Mouse (Mus musculus) neural tube, embryonic 14.5 days (tissue): ENCODE results near the gene Ctsd. TPM values are rescaled to one million over a fixed set of nuclear protein-coding genes. Genes with fewer than 3 reads are reported as not detected.

Experiments used
- ATAC-seq: fragments of 200-750 bp; cut with Nextera tagmentation; 2 replicates; pipeline ENCODE4 v1.8.0; 2017; ENCODE audit warnings: low read depth, mild to moderate bottlenecking, moderate TSS enrichment, moderate library complexity
- H3K27ac ChIP-seq: fragments of 300-500 bp; sonication (generic); 2 replicates; pipeline ENCODE4 v1.5.1; 2014; ENCODE audit warnings: low read depth, mild to moderate bottlenecking, control low read depth, low read length, moderate library complexity, mixed read lengths
- H3K27me3 ChIP-seq: fragments of 300-500 bp; sonication (generic); 2 replicates; pipeline ENCODE4 v1.6.1; 2014; ENCODE audit warnings: low read length; ENCODE audit not compliant: control insufficient read depth, insufficient read depth
- H3K36me3 ChIP-seq: fragments of 300-500 bp; sonication (generic); 2 replicates; pipeline ENCODE4 v1.6.1; 2014; ENCODE audit warnings: low read length, mixed read lengths; ENCODE audit not compliant: control insufficient read depth, insufficient read depth
- H3K4me1 ChIP-seq: fragments of 300-500 bp; sonication (generic); 2 replicates; pipeline ENCODE4 v1.6.1; 2014; ENCODE audit warnings: low read length; ENCODE audit not compliant: control insufficient read depth, insufficient read depth
- H3K4me2 ChIP-seq: fragments of 300-500 bp; sonication (generic); 2 replicates; pipeline ENCODE4 v1.6.1; 2014; ENCODE audit warnings: mild to moderate bottlenecking, low read depth, low read length, control low read depth
- H3K4me3 ChIP-seq: fragments of 300-500 bp; sonication (generic); 2 replicates; pipeline ENCODE4 v1.5.1; 2014; ENCODE audit warnings: low read depth, low read length, control low read depth, mixed read lengths
- H3K9ac ChIP-seq: fragments of 300-500 bp; sonication (generic); replicated peaks from 2 replicates; pipeline ENCODE4 v1.6.1; 2014; ENCODE audit warnings: low read depth, mild to moderate bottlenecking, control low read depth, low read length, mixed read lengths
- H3K9me3 ChIP-seq: fragments of 300-500 bp; sonication (generic); 2 replicates; pipeline ENCODE4 v1.6.1; 2016; ENCODE audit warnings: low read length; ENCODE audit not compliant: control insufficient read depth
- whole genome bisulfite sequencing: fragments of 180-500 bp; shearing (Covaris S2); extraction: QIAGEN DNeasy Blood & Tissue Kit; methylation state at CpG from one replicate; pipeline ENCODE4 v1.1.7; 2014; 5-methylcytosine and 5-hydroxymethylcytosine counted together
- polyA plus RNA-seq: library from polyadenylated mRNA; unstranded; fragments of >200 nt; fragmentation: Nextera tagmentation; extraction: Ambion mirVana; gene quantifications from 2 replicates; pipeline ENCODE4 v1.2.1, GENCODE M21; 2014

Gene Ctsd
- polyA plus RNA-seq, 1 experiment from 2014 or later: 250 TPM

DNA sequence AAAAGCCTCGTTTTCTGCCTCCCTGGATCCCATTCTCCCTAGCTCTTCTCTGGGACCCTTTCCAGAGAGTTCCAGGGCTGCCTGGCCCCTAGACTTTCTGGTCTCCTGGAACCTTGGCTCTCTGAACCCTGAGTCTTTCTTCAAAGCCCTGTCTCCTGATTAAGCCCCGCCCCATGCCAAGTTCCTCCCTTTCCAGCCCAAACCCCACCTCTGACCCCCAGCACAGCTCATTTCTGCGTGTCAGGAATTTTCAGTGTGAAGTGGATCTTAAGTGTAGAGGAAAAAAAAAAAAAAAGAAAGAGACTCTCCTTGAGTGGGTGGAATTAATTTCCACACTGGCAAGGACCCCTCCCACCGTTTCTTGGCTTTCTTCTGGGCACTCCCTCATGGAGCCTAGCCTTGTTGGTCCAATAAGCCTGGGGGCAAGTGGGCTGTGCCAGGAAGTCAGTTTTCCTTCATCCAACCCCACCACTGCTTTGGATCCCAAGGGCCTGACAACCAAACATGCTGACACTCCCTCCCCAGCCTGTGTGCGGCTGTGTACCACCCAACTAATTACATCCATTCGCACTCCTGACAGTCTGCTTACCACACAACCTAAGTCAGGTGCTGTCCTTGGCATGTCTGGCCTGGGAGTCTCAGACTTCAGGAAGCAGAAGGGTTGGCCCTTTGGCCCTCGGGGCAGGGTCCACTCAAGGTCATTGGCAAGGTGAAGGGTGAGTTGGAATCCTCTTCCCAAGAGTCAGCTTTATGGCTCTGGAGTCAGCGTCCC, 14.0 kb downstream of the Ctsd start, which contains the start of gene Ifitm10:
Gene Ifitm10 (minus strand): TSS at position 113 of the 772 bp plus-strand sequence.
- H3K9me3 ChIP-seq: no peaks in the 10 kb centered on the region
- H3K9ac ChIP-seq: no peak within 1 kb of the TSS
- ATAC-seq: no peak
- WGBS: 72% methylated on average over 8 of the region's 8 CpGs
- peaks cover 22% of the 10 kb centered on the region for H3K27me3 ChIP-seq
- H3K36me3 ChIP-seq: peaks cover 31% of the 10 kb centered on the region
- H3K4me3 ChIP-seq: no peak within 1 kb of the TSS
- H3K27ac ChIP-seq: no peak within 1 kb of the TSS
- H3K4me1 ChIP-seq: no peaks in the 10 kb centered on the region
- peak within 1 kb of the TSS; percentile 53; the same call in 1 of the 2 replicates for H3K4me2 ChIP-seq

DNA sequence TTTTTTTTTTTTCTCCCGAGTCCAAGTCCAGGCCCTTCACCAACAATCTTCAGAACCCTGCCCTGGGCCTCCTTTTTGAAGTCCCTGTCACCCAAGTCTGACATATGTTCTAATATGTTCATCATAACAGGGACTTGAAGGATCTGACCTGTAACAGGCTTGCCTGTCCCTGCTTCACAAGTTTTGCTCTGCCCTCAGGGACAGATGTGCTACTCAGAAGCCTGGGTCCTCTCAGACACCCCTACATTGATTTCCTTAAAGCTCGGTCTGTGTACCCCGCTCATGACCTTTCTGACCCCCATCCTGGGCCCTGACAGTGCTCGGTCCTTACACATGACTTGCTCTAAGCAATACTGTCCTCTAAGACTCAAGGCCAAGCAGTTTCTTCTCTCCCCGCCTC, 14.8 kb downstream of the Ctsd start:
- no peak overlapping the region for H3K4me3 ChIP-seq
- no peak overlapping the region for H3K4me2 ChIP-seq
- no peak for ATAC-seq
- H3K9me3 ChIP-seq: no peaks in the 10 kb centered on the region
- H3K27me3 ChIP-seq: peaks cover 22% of the 10 kb centered on the region
- no peak overlapping the region for H3K9ac ChIP-seq
- H3K4me1 ChIP-seq: no peaks in the 10 kb centered on the region
- H3K27ac ChIP-seq: no peak overlapping the region
- peaks cover 23% of the 10 kb centered on the region for H3K36me3 ChIP-seq
- WGBS: 79% methylated on average over 5 of the region's 5 CpGs

- peaks cover 22% of the 10 kb centered on the region for H3K27me3 ChIP-seq
- ATAC-seq: peak; percentile 46
- H3K36me3 ChIP-seq: peaks cover 13% of the 10 kb centered on the region; the same call in 1 of the 2 replicates
- H3K9ac ChIP-seq: peak overlapping the region; percentile 41; the same call in 1 of the 2 replicates
- no peak overlapping the region for H3K27ac ChIP-seq
- no peaks in the 10 kb centered on the region for H3K9me3 ChIP-seq
- peak overlapping the region; percentile 53 for H3K4me2 ChIP-seq
- H3K4me1 ChIP-seq: no peaks in the 10 kb centered on the region
- peak overlapping the region; percentile 33 for H3K4me3 ChIP-seq
- whole genome bisulfite sequencing: 2% methylated on average over 54 of the region's 64 CpGs
These were observed 15.8 kb downstream of the Ctsd start for GRCm38 (mm10) chr7:142371768-142372661.

GRCm38 (mm10) chr7:142371398-142371767, 16.5 kb downstream of the Ctsd start:
- WGBS: 29% methylated on average over 11 of the region's 11 CpGs
- no peaks in the 10 kb centered on the region for H3K4me1 ChIP-seq
- no peak overlapping the region for H3K27ac ChIP-seq
- peak overlapping the region; percentile 53 for H3K4me2 ChIP-seq
- H3K4me3 ChIP-seq: peak overlapping the region; percentile 33
- no peak overlapping the region for H3K9ac ChIP-seq
- peaks cover 7% of the 10 kb centered on the region; the same call in 1 of the 2 replicates for H3K36me3 ChIP-seq
- peaks cover 22% of the 10 kb centered on the region for H3K27me3 ChIP-seq
- no peaks in the 10 kb centered on the region for H3K9me3 ChIP-seq
- ATAC-seq: no peak

DNA sequence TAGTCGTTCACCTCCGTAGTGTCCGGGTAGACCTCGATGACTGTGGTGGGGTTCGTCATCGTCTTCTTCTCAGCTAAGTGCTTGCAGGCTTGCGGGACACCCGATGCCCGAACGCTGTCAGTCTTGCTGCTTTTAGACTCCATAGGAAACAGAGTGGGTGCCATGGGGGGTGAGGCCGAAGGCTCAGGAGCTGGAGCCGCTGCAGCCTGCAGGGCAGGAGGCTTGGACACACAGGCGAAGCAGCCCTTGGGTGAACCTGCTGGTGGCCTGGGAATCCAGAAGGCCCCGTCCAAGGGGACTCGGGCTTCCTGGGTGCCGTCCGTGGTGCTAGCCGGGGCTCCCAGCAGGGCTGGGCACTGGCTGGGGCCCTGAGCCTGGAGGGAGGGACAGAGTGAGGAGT, 16.9 kb downstream of the Ctsd start:
- no peak overlapping the region for H3K4me3 ChIP-seq
- H3K27me3 ChIP-seq: peaks cover 22% of the 10 kb centered on the region

GRCm38 (mm10) chr7:142369820-142370219, 18.0 kb downstream of the Ctsd start:
- Histone ChIP-seq H3K36me3 (no peaks in the 10 kb centered on the region), H3K4me1 (no peaks in the 10 kb centered on the region), H3K27ac (no peak overlapping the region), H3K4me2 (no peak overlapping the region), H3K9ac (no peak overlapping the region), H3K27me3 (peaks cover 22% of the 10 kb centered on the region), H3K4me3 (no peak overlapping the region), H3K9me3 (no peaks in the 10 kb centered on the region)
- WGBS: 62% methylated on average over 6 of the region's 6 CpGs
- ATAC-seq: no peak

More for the DNA sequence above, 16.9 kb downstream of the Ctsd start:
- H3K27ac ChIP-seq: no peak overlapping the region
- no peaks in the 10 kb centered on the region for H3K4me1 ChIP-seq
- H3K9ac ChIP-seq: no peak overlapping the region
- ATAC-seq: no peak
- H3K4me2 ChIP-seq: no peak overlapping the region
- H3K9me3 ChIP-seq: no peaks in the 10 kb centered on the region
- H3K36me3 ChIP-seq: peaks cover 2% of the 10 kb centered on the region; the same call in 1 of the 2 replicates
- WGBS: 85% methylated on average over 18 of the region's 18 CpGs

- Histone ChIP-seq H3K36me3 (no peaks in the 10 kb centered on the region), H3K4me2 (no peak overlapping the region), H3K4me3 (no peak overlapping the region), H3K27me3 (peaks cover 22% of the 10 kb centered on the region), H3K9ac (no peak overlapping the region), H3K9me3 (no peaks in the 10 kb centered on the region), H3K4me1 (no peaks in the 10 kb centered on the region), H3K27ac (no peak overlapping the region)
- 91% methylated on average over 2 of the region's 2 CpGs for WGBS
- ATAC-seq: no peak
These were observed 19.0 kb downstream of the Ctsd start for GRCm38 (mm10) chr7:142368856-142369255.

DNA sequence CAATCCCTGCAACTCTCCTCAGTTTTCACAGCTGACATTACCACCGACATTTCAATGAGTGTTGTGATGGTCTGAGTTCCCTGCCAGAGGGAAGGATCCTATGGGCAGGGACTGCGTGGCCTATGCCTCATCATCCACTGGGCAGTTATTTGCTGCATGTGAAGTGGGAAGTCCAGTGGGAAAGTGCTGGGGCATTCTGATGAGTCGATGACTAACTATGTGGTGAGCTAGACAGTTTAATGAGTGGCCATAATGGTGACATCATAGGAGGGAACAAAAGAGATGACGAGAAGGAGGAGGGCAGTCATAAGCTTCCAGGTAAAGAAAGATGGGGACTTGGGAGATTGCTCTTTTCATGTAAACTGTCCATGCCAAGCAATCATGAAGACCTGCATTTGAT, 24.7 kb downstream of the Ctsd start:
- Histone ChIP-seq H3K4me2 (no peak overlapping the region), H3K27me3 (no peaks in the 10 kb centered on the region), H3K27ac (no peak overlapping the region), H3K36me3 (no peaks in the 10 kb centered on the region), H3K4me1 (no peaks in the 10 kb centered on the region), H3K9ac (no peak overlapping the region), H3K9me3 (no peaks in the 10 kb centered on the region), H3K4me3 (no peak overlapping the region)
- 75% methylated on average over 4 of the region's 4 CpGs for WGBS
- no peak for ATAC-seq

GRCm38 (mm10) chr7:142360743-142361142, 27.1 kb downstream of the Ctsd start:
- Histone ChIP-seq H3K4me2 (no peak overlapping the region), H3K27ac (no peak overlapping the region), H3K9me3 (no peaks in the 10 kb centered on the region), H3K4me1 (no peaks in the 10 kb centered on the region), H3K4me3 (no peak overlapping the region), H3K36me3 (no peaks in the 10 kb centered on the region), H3K9ac (no peak overlapping the region), H3K27me3 (no peaks in the 10 kb centered on the region)
- no peak for ATAC-seq
